Mouse (Mus musculus): ENCODE data around the gene Brd2. TPM values are rescaled to one million over a fixed set of nuclear protein-coding genes. Genes with fewer than 3 reads are reported as not detected.
A peak's percentile ranks its signal among the peaks of the same experiment; 100 is the strongest.

Gene Brd2
- total RNA-seq, 1 experiment, result 257 TPM

- no peak for TF ChIP-seq ZNF384 (IDR thresholded peaks at IDR 0.05; ENCODE audit: low read depth, low read length)
- TF ChIP-seq ZC3H11A (IDR thresholded peaks at IDR 0.05; ENCODE audit: borderline replicate concordance, low read depth, low read length), result no peak
- TF ChIP-seq MAFK (IDR thresholded peaks at IDR 0.05; ENCODE audit: insufficient read depth, low read depth, low read length), result no peak
- no peak for TF ChIP-seq HCFC1 (IDR thresholded peaks at IDR 0.05; ENCODE audit: borderline replicate concordance, insufficient read depth, low read length)
- no peak for TF ChIP-seq CHD2 (IDR thresholded peaks at IDR 0.05; ENCODE audit: low read depth, low read length)
- H3K36me3 ChIP-seq (ENCODE audit: control insufficient read depth, insufficient read depth, low read length, poor library complexity, severe bottlenecking), result peaks cover 4% of the 10 kb centered on the region; the same call in 1 of the 2 replicates
- no peak overlapping the region for H3K9ac ChIP-seq (ENCODE audit: insufficient read depth, low read depth, low read length, poor library complexity, severe bottlenecking)
- DNase-seq (ENCODE audit: low read depth, low spot score), result no peak
- H3K4me1 ChIP-seq (ENCODE audit: control insufficient read depth in 2 of 2, insufficient read depth in 2 of 2, low read length in 2 of 2, poor library complexity in 1 of 2), result no peaks in the 10 kb centered on the region
- in situ Hi-C loops (cut with MboI; ENCODE audit: low sequenced_read_pairs in 2 of 2, unreplicated experiment in 2 of 2), result no loop called here
- H3K4me3 ChIP-seq (ENCODE audit: insufficient read depth in 1 of 2, low read depth in 1 of 2, low read length in 2 of 2, poor library complexity in 1 of 2, severe bottlenecking in 1 of 2), result no peak overlapping the region
- no peaks in the 10 kb centered on the region for H3K9me3 ChIP-seq (ENCODE audit: control insufficient read depth, insufficient read depth, low read depth, low read length)
- no peak overlapping the region for H3K27ac ChIP-seq (ENCODE audit: insufficient read depth, low read depth, low read length, poor library complexity, severe bottlenecking)
Measured at GRCm38 (mm10) chr17:34104804-34105203, 17.6 kb downstream of the Brd2 start.

GRCm38 (mm10) chr17:34102831-34103230 is 19.6 kb downstream of the Brd2 start:
- no peaks in the 10 kb centered on the region for H3K9me3 ChIP-seq (ENCODE audit: control insufficient read depth, insufficient read depth, low read depth, low read length)
- no peak for TF ChIP-seq ZNF384 (IDR thresholded peaks at IDR 0.05; ENCODE audit: low read depth, low read length)
- no peak for TF ChIP-seq MAFK (IDR thresholded peaks at IDR 0.05; ENCODE audit: insufficient read depth, low read depth, low read length)
- TF ChIP-seq ZC3H11A (IDR thresholded peaks at IDR 0.05; ENCODE audit: borderline replicate concordance, low read depth, low read length), result no peak
- no peak for TF ChIP-seq CHD2 (IDR thresholded peaks at IDR 0.05; ENCODE audit: low read depth, low read length)
- TF ChIP-seq HCFC1 (IDR thresholded peaks at IDR 0.05; ENCODE audit: borderline replicate concordance, insufficient read depth, low read length), result no peak
- in situ Hi-C loops (cut with MboI; ENCODE audit: low sequenced_read_pairs in 2 of 2, unreplicated experiment in 2 of 2), result no loop called here
- no peak overlapping the region for H3K4me3 ChIP-seq (ENCODE audit: insufficient read depth in 1 of 2, low read depth in 1 of 2, low read length in 2 of 2, poor library complexity in 1 of 2, severe bottlenecking in 1 of 2)
- no peaks in the 10 kb centered on the region for H3K36me3 ChIP-seq (ENCODE audit: control insufficient read depth, insufficient read depth, low read length, poor library complexity, severe bottlenecking)
- no peak overlapping the region for H3K27ac ChIP-seq (ENCODE audit: insufficient read depth, low read depth, low read length, poor library complexity, severe bottlenecking)
- no peaks in the 10 kb centered on the region for H3K4me1 ChIP-seq (ENCODE audit: control insufficient read depth in 2 of 2, insufficient read depth in 2 of 2, low read length in 2 of 2, poor library complexity in 1 of 2)
- H3K9ac ChIP-seq (ENCODE audit: insufficient read depth, low read depth, low read length, poor library complexity, severe bottlenecking), result no peak overlapping the region
- no peak for DNase-seq (ENCODE audit: low read depth, low spot score)

- Histone ChIP-seq H3K9me3 (ENCODE audit: control insufficient read depth, insufficient read depth, low read depth, low read length) (no peaks in the 10 kb centered on the region), H3K4me3 (ENCODE audit: insufficient read depth in 1 of 2, low read depth in 1 of 2, low read length in 2 of 2, poor library complexity in 1 of 2, severe bottlenecking in 1 of 2) (no peak overlapping the region), H3K9ac (ENCODE audit: insufficient read depth, low read depth, low read length, poor library complexity, severe bottlenecking) (0 out of 2 replicates have a peak overlapping the region, but pooled peaks have one; percentile 7), H3K4me1 (ENCODE audit: control insufficient read depth in 2 of 2, insufficient read depth in 2 of 2, low read length in 2 of 2, poor library complexity in 1 of 2) (no peaks in the 10 kb centered on the region), H3K27ac (ENCODE audit: insufficient read depth, low read depth, low read length, poor library complexity, severe bottlenecking) (no peak overlapping the region), H3K36me3 (ENCODE audit: control insufficient read depth, insufficient read depth, low read length, poor library complexity, severe bottlenecking) (no peaks in the 10 kb centered on the region)
- in situ Hi-C loops (cut with MboI; ENCODE audit: low sequenced_read_pairs in 2 of 2, unreplicated experiment in 2 of 2), result no loop called here
- peak; percentile 93 for DNase-seq (ENCODE audit: low read depth, low spot score)
- TF ChIP-seq ZC3H11A (IDR thresholded peaks at IDR 0.05; ENCODE audit: borderline replicate concordance, low read depth, low read length), result no peak
- TF ChIP-seq MAFK (IDR thresholded peaks at IDR 0.05; ENCODE audit: insufficient read depth, low read depth, low read length), result peak; percentile 87
Measured at GRCm38 (mm10) chr17:34101604-34102032, 20.8 kb downstream of the Brd2 start.

- H3K9me3 ChIP-seq (ENCODE audit: control insufficient read depth, insufficient read depth, low read depth, low read length), result no peaks in the 10 kb centered on the region
- DNase-seq (ENCODE audit: low read depth, low spot score), result no peak
- no peak for TF ChIP-seq ZC3H11A (IDR thresholded peaks at IDR 0.05; ENCODE audit: borderline replicate concordance, low read depth, low read length)
- no peak for TF ChIP-seq HCFC1 (IDR thresholded peaks at IDR 0.05; ENCODE audit: borderline replicate concordance, insufficient read depth, low read length)
- TF ChIP-seq MAFK (IDR thresholded peaks at IDR 0.05; ENCODE audit: insufficient read depth, low read depth, low read length), result no peak
- no peak for TF ChIP-seq ZNF384 (IDR thresholded peaks at IDR 0.05; ENCODE audit: low read depth, low read length)
- no peak for TF ChIP-seq CHD2 (IDR thresholded peaks at IDR 0.05; ENCODE audit: low read depth, low read length)
- H3K27ac ChIP-seq (ENCODE audit: insufficient read depth, low read depth, low read length, poor library complexity, severe bottlenecking), result no peak overlapping the region
- in situ Hi-C loops (cut with MboI; ENCODE audit: low sequenced_read_pairs in 2 of 2, unreplicated experiment in 2 of 2), result no loop called here
- H3K4me3 ChIP-seq (ENCODE audit: insufficient read depth in 1 of 2, low read depth in 1 of 2, low read length in 2 of 2, poor library complexity in 1 of 2, severe bottlenecking in 1 of 2), result no peak overlapping the region
- H3K4me1 ChIP-seq (ENCODE audit: control insufficient read depth in 2 of 2, insufficient read depth in 2 of 2, low read length in 2 of 2, poor library complexity in 1 of 2), result no peaks in the 10 kb centered on the region
- H3K36me3 ChIP-seq (ENCODE audit: control insufficient read depth, insufficient read depth, low read length, poor library complexity, severe bottlenecking), result no peaks in the 10 kb centered on the region
- H3K9ac ChIP-seq (ENCODE audit: insufficient read depth, low read depth, low read length, poor library complexity, severe bottlenecking), result no peak overlapping the region
Measured at GRCm38 (mm10) chr17:34101185-34101584, 21.2 kb downstream of the Brd2 start.

- TF ChIP-seq MAFK (IDR thresholded peaks at IDR 0.05; ENCODE audit: insufficient read depth, low read depth, low read length) (no peak), HCFC1 (IDR thresholded peaks at IDR 0.05; ENCODE audit: borderline replicate concordance, insufficient read depth, low read length) (no peak), ZNF384 (IDR thresholded peaks at IDR 0.05; ENCODE audit: low read depth, low read length) (no peak), CHD2 (IDR thresholded peaks at IDR 0.05; ENCODE audit: low read depth, low read length) (no peak), ZC3H11A (IDR thresholded peaks at IDR 0.05; ENCODE audit: borderline replicate concordance, low read depth, low read length) (no peak)
- Histone ChIP-seq H3K27ac (ENCODE audit: insufficient read depth, low read depth, low read length, poor library complexity, severe bottlenecking) (no peak overlapping the region), H3K9me3 (ENCODE audit: control insufficient read depth, insufficient read depth, low read depth, low read length) (no peaks in the 10 kb centered on the region), H3K4me1 (ENCODE audit: control insufficient read depth in 2 of 2, insufficient read depth in 2 of 2, low read length in 2 of 2, poor library complexity in 1 of 2) (no peaks in the 10 kb centered on the region; a peak in 1 of 4 replicates), H3K9ac (ENCODE audit: insufficient read depth, low read depth, low read length, poor library complexity, severe bottlenecking) (no peak overlapping the region), H3K36me3 (ENCODE audit: control insufficient read depth, insufficient read depth, low read length, poor library complexity, severe bottlenecking) (no peaks in the 10 kb centered on the region), H3K4me3 (ENCODE audit: insufficient read depth in 1 of 2, low read depth in 1 of 2, low read length in 2 of 2, poor library complexity in 1 of 2, severe bottlenecking in 1 of 2) (no peak overlapping the region)
- no peak for DNase-seq (ENCODE audit: low read depth, low spot score)
- in situ Hi-C loops (cut with MboI; ENCODE audit: low sequenced_read_pairs in 2 of 2, unreplicated experiment in 2 of 2), result no loop called here
Measured at GRCm38 (mm10) chr17:34099531-34099930, 22.9 kb downstream of the Brd2 start.

Measured in ES-E14 (cell line).